Mouse (Mus musculus): Measurements from ENCODE around the gene 1700007K13Rik. TPM values are rescaled to one million over a fixed set of nuclear protein-coding genes. Genes with fewer than 3 reads are reported as not detected.
"Not testable (repeated sequence)": the region's sequence is repeated elsewhere in the genome, so short reads cannot be mapped to it uniquely, and the experiment has no call there.

1700007K13Rik gene
- 1.7 and 5.9 TPM in 2 replicates for polyA plus RNA-seq (2014; fragmentation: Nextera tagmentation; extraction: Ambion mirVana)

- WGBS = 3% methylated on average over 25 of the region's 25 CpGs
- H3K27me3 ChIP-seq (replicated peaks; ENCODE audit: control insufficient read depth, insufficient read depth, low read length) = no peaks in the 10 kb centered on the region
- H3K9ac ChIP-seq (ENCODE audit: low read depth, low read length) = peak within 1 kb of the TSS; percentile 49
- H3K27ac ChIP-seq (replicated peaks; ENCODE audit: low read depth, low read length) = no peak within 1 kb of the TSS
- H3K4me1 ChIP-seq (ENCODE audit: control insufficient read depth, insufficient read depth, low read length) = peaks cover 7% of the 10 kb centered on the region
- H3K9me3 ChIP-seq (ENCODE audit: control insufficient read depth, low read length) = no peaks in the 10 kb centered on the region
- H3K4me2 ChIP-seq (ENCODE audit: low read depth, low read length) = peak within 1 kb of the TSS; percentile 56
- peaks cover 20% of the 10 kb centered on the region for H3K36me3 ChIP-seq (ENCODE audit: control insufficient read depth, insufficient read depth, low read length)
- ATAC-seq (ENCODE audit: low read depth) = peak; percentile 81
- peak; percentile 92 for DNase-seq (ENCODE audit: low spot score)
- H3K4me3 ChIP-seq (ENCODE audit: low read depth, low read length) = peak within 1 kb of the TSS; percentile 27
Measured at GRCm38 (mm10) chr2:28465836-28466518, at the start of gene 1700007K13Rik. 1700007K13Rik (minus strand) TSS chr2:28466332.

- H3K4me1 ChIP-seq (ENCODE audit: control insufficient read depth, insufficient read depth, low read length) = peaks cover 7% of the 10 kb centered on the region; the same call in 1 of the 2 replicates
- peak overlapping the region; percentile 90 for H3K9ac ChIP-seq (ENCODE audit: low read depth, low read length)
- H3K27me3 ChIP-seq (replicated peaks; ENCODE audit: control insufficient read depth, insufficient read depth, low read length) = no peaks in the 10 kb centered on the region
- ATAC-seq (ENCODE audit: low read depth) (no peak), DNase-seq (ENCODE audit: low spot score) (peak; percentile 86)
- H3K4me2 ChIP-seq (ENCODE audit: low read depth, low read length) = peak overlapping the region; percentile 94
- H3K36me3 ChIP-seq (ENCODE audit: control insufficient read depth, insufficient read depth, low read length) = 0 out of 2 replicates have a peak, but pooled peaks cover 5% of the 10 kb centered on the region
- peak overlapping the region; percentile 82 for H3K4me3 ChIP-seq (ENCODE audit: low read depth, low read length)
- H3K27ac ChIP-seq (replicated peaks; ENCODE audit: low read depth, low read length) = no peak overlapping the region
- no peaks in the 10 kb centered on the region for H3K9me3 ChIP-seq (ENCODE audit: control insufficient read depth, low read length)
- 19% methylated on average over 5 of the region's 5 CpGs for WGBS
Measured at GRCm38 (mm10) chr2:28514489-28514888, 48.4 kb upstream of the 1700007K13Rik start.

- no peaks in the 10 kb centered on the region for H3K9me3 ChIP-seq (ENCODE audit: control insufficient read depth, low read length)
- H3K4me1 ChIP-seq (ENCODE audit: control insufficient read depth, insufficient read depth, low read length) = peaks cover 7% of the 10 kb centered on the region; the same call in 1 of the 2 replicates
- DNase-seq (ENCODE audit: low spot score) = no peak
- peak; percentile 15 for ATAC-seq (ENCODE audit: low read depth)
- H3K36me3 ChIP-seq (ENCODE audit: control insufficient read depth, insufficient read depth, low read length) = 0 out of 2 replicates have a peak, but pooled peaks cover 5% of the 10 kb centered on the region
- peak overlapping the region; percentile 71 for H3K27ac ChIP-seq (replicated peaks; ENCODE audit: low read depth, low read length)
- no peaks in the 10 kb centered on the region for H3K27me3 ChIP-seq (replicated peaks; ENCODE audit: control insufficient read depth, insufficient read depth, low read length)
- peak overlapping the region; percentile 94 for H3K4me2 ChIP-seq (ENCODE audit: low read depth, low read length)
- 5% methylated on average over 39 of the region's 47 CpGs for WGBS
- H3K9ac ChIP-seq (ENCODE audit: low read depth, low read length) = peak overlapping the region; percentile 90
- peak overlapping the region; percentile 82 for H3K4me3 ChIP-seq (ENCODE audit: low read depth, low read length)
Measured at GRCm38 (mm10) chr2:28513431-28514370, 47.6 kb upstream of the 1700007K13Rik start.

- DNase-seq (ENCODE audit: low spot score) (peak; percentile 69), ATAC-seq (ENCODE audit: low read depth) (peak; percentile 80)
- H3K27me3 ChIP-seq (replicated peaks; ENCODE audit: control insufficient read depth, insufficient read depth, low read length) = no peaks in the 10 kb centered on the region
- 0 out of 2 replicates have a peak, but pooled peaks cover 5% of the 10 kb centered on the region for H3K36me3 ChIP-seq (ENCODE audit: control insufficient read depth, insufficient read depth, low read length)
- no peaks in the 10 kb centered on the region for H3K9me3 ChIP-seq (ENCODE audit: control insufficient read depth, low read length)
- peaks cover 7% of the 10 kb centered on the region; the same call in 1 of the 2 replicates for H3K4me1 ChIP-seq (ENCODE audit: control insufficient read depth, insufficient read depth, low read length)
- H3K27ac ChIP-seq (replicated peaks; ENCODE audit: low read depth, low read length) = peak within 1 kb of the TSS; percentile 71
- peak within 1 kb of the TSS; percentile 90 for H3K9ac ChIP-seq (ENCODE audit: low read depth, low read length)
- H3K4me2 ChIP-seq (ENCODE audit: low read depth, low read length) = peak within 1 kb of the TSS; percentile 94
- 0% methylated on average over 12 of the region's 71 CpGs for WGBS
- H3K4me3 ChIP-seq (ENCODE audit: low read depth, low read length) = peak within 1 kb of the TSS; percentile 82
Measured at GRCm38 (mm10) chr2:28512798-28513401, 46.8 kb upstream of the 1700007K13Rik start, which contains the start of gene Ralgds. Ralgds (plus strand) TSS chr2:28513125.

GRCm38 (mm10) chr2:28511600-28511999, 45.5 kb upstream of the 1700007K13Rik start:
- not testable (repeated sequence) for DNase-seq (ENCODE audit: low spot score); H3K9ac ChIP-seq (ENCODE audit: low read depth, low read length); ATAC-seq (ENCODE audit: low read depth); H3K4me3 ChIP-seq (ENCODE audit: low read depth, low read length); H3K4me1 ChIP-seq (ENCODE audit: control insufficient read depth, insufficient read depth, low read length); H3K27ac ChIP-seq (replicated peaks; ENCODE audit: low read depth, low read length); H3K27me3 ChIP-seq (replicated peaks; ENCODE audit: control insufficient read depth, insufficient read depth, low read length); H3K36me3 ChIP-seq (ENCODE audit: control insufficient read depth, insufficient read depth, low read length); H3K9me3 ChIP-seq (ENCODE audit: control insufficient read depth, low read length); H3K4me2 ChIP-seq (ENCODE audit: low read depth, low read length)
- WGBS = 51% methylated on average over 5 of the region's 5 CpGs

GRCm38 (mm10) chr2:28506291-28506690, 40.2 kb upstream of the 1700007K13Rik start:
- Histone ChIP-seq H3K4me1 (ENCODE audit: control insufficient read depth, insufficient read depth, low read length) (no peaks in the 10 kb centered on the region), H3K4me2 (ENCODE audit: low read depth, low read length) (no peak overlapping the region), H3K36me3 (ENCODE audit: control insufficient read depth, insufficient read depth, low read length) (no peaks in the 10 kb centered on the region), H3K4me3 (ENCODE audit: low read depth, low read length) (no peak overlapping the region), H3K27me3 (replicated peaks; ENCODE audit: control insufficient read depth, insufficient read depth, low read length) (no peaks in the 10 kb centered on the region), H3K27ac (replicated peaks; ENCODE audit: low read depth, low read length) (no peak overlapping the region), H3K9me3 (ENCODE audit: control insufficient read depth, low read length) (no peaks in the 10 kb centered on the region), H3K9ac (ENCODE audit: low read depth, low read length) (no peak overlapping the region)
- no peak for ATAC-seq (ENCODE audit: low read depth)
- DNase-seq (ENCODE audit: low spot score) = no peak
- 78% methylated on average over 6 of the region's 6 CpGs for WGBS

GRCm38 (mm10) chr2:28505795-28506194, 39.7 kb upstream of the 1700007K13Rik start, which contains the start of gene Gm10134:
Gm10134 (plus strand) TSS chr2:28506095.
- H3K9ac ChIP-seq (ENCODE audit: low read depth, low read length) = no peak within 1 kb of the TSS
- no peak for DNase-seq (ENCODE audit: low spot score)
- no peaks in the 10 kb centered on the region for H3K27me3 ChIP-seq (replicated peaks; ENCODE audit: control insufficient read depth, insufficient read depth, low read length)
- H3K9me3 ChIP-seq (ENCODE audit: control insufficient read depth, low read length) = no peaks in the 10 kb centered on the region
- H3K4me3 ChIP-seq (ENCODE audit: low read depth, low read length) = no peak within 1 kb of the TSS
- no peaks in the 10 kb centered on the region for H3K36me3 ChIP-seq (ENCODE audit: control insufficient read depth, insufficient read depth, low read length)
- 69% methylated on average over 3 of the region's 3 CpGs for WGBS
- H3K4me1 ChIP-seq (ENCODE audit: control insufficient read depth, insufficient read depth, low read length) = no peaks in the 10 kb centered on the region
- H3K4me2 ChIP-seq (ENCODE audit: low read depth, low read length) = no peak within 1 kb of the TSS
- no peak within 1 kb of the TSS for H3K27ac ChIP-seq (replicated peaks; ENCODE audit: low read depth, low read length)
- ATAC-seq (ENCODE audit: low read depth) = no peak

GRCm38 (mm10) chr2:28504676-28505075, 38.5 kb upstream of the 1700007K13Rik start:
- Histone ChIP-seq H3K9ac (ENCODE audit: low read depth, low read length) (no peak overlapping the region), H3K4me3 (ENCODE audit: low read depth, low read length) (no peak overlapping the region), H3K4me1 (ENCODE audit: control insufficient read depth, insufficient read depth, low read length) (no peaks in the 10 kb centered on the region), H3K36me3 (ENCODE audit: control insufficient read depth, insufficient read depth, low read length) (no peaks in the 10 kb centered on the region), H3K27me3 (replicated peaks; ENCODE audit: control insufficient read depth, insufficient read depth, low read length) (no peaks in the 10 kb centered on the region), H3K9me3 (ENCODE audit: control insufficient read depth, low read length) (no peaks in the 10 kb centered on the region), H3K4me2 (ENCODE audit: low read depth, low read length) (no peak overlapping the region), H3K27ac (replicated peaks; ENCODE audit: low read depth, low read length) (no peak overlapping the region)
- ATAC-seq (ENCODE audit: low read depth) = no peak
- no peak for DNase-seq (ENCODE audit: low spot score)
- 89% methylated on average over 13 of the region's 13 CpGs for WGBS

Measured in embryonic facial prominence, embryonic 14.5 days (tissue).